Mouse (Mus musculus) intestine, postnatal 0 days (tissue): ENCODE measurements around the gene 1110002E22Rik. TPM values are rescaled to one million over a fixed set of nuclear protein-coding genes. Genes with fewer than 3 reads are reported as not detected.
A peak's percentile ranks its signal among the peaks of the same experiment; 100 is the strongest.

Source experiments
- ATAC-seq: fragments of 200-750 bp; cut with Nextera tagmentation; 2 replicates; pipeline ENCODE4 v1.8.0; 2017; ENCODE audit warnings: mild to moderate bottlenecking, moderate TSS enrichment, moderate library complexity
- H3K27ac ChIP-seq: fragments of 300-500 bp; sonication (generic); 2 replicates; pipeline ENCODE4 v1.5.1; 2014; ENCODE audit warnings: mild to moderate bottlenecking, low read depth, low read length, moderate library complexity
- H3K27me3 ChIP-seq: fragments of 300-500 bp; sonication (generic); replicated peaks from 2 replicates; pipeline ENCODE4 v1.6.1; 2014; ENCODE audit warnings: low read length, mixed read lengths; ENCODE audit not compliant: control insufficient read depth, insufficient read depth
- H3K36me3 ChIP-seq: fragments of 300-500 bp; sonication (generic); 2 replicates; pipeline ENCODE4 v1.6.1; 2014; ENCODE audit warnings: mild to moderate bottlenecking, moderate library complexity; ENCODE audit not compliant: control insufficient read depth, insufficient read depth
- H3K4me1 ChIP-seq: fragments of 300-500 bp; sonication (generic); replicated peaks from 2 replicates; pipeline ENCODE4 v1.6.1; 2014; ENCODE audit warnings: antibody characterized with exemption, low read length, mixed read lengths; ENCODE audit not compliant: control insufficient read depth, insufficient read depth
- H3K4me2 ChIP-seq: fragments of 300-500 bp; sonication (generic); replicated peaks from 2 replicates; pipeline ENCODE4 v1.6.1; 2014; ENCODE audit warnings: low read depth, mild to moderate bottlenecking, moderate library complexity
- H3K4me3 ChIP-seq: fragments of 300-500 bp; sonication (generic); 2 replicates; pipeline ENCODE4 v1.5.1; 2014; ENCODE audit warnings: low read depth, low read length
- H3K9ac ChIP-seq: fragments of 300-500 bp; sonication (generic); 2 replicates; pipeline ENCODE4 v1.6.1; 2014; ENCODE audit warnings: mild to moderate bottlenecking, low read depth, low read length
- H3K9me3 ChIP-seq: fragments of 300-500 bp; sonication (generic); 2 replicates; pipeline ENCODE4 v1.6.1; 2016; ENCODE audit warnings: mixed run types; ENCODE audit not compliant: control insufficient read depth
- CTCF ChIP-seq: sonication (generic); IDR thresholded peaks from 2 replicates; pipeline ENCODE4 v1.5.1; 2016; ENCODE audit warnings: low read depth, mild to moderate bottlenecking, control low read depth, antibody characterized with exemption, moderate library complexity
- WGBS: fragments of 180-500 bp; shearing (Covaris S2); extraction: QIAGEN DNeasy Blood & Tissue Kit; methylation state at CpG from one replicate; pipeline ENCODE4 v1.1.7; 2014; 5-methylcytosine and 5-hydroxymethylcytosine counted together
- polyA plus RNA-seq: library from polyadenylated mRNA; unstranded; fragments of >200 nt; fragmentation: Nextera tagmentation; extraction: Ambion mirVana; gene quantifications from 2 replicates; pipeline ENCODE4 v1.2.1, GENCODE M21; 2015

The 1110002E22Rik gene
- polyA plus RNA-seq, 1 experiment from 2014 or later = 0.07 TPM

DNA sequence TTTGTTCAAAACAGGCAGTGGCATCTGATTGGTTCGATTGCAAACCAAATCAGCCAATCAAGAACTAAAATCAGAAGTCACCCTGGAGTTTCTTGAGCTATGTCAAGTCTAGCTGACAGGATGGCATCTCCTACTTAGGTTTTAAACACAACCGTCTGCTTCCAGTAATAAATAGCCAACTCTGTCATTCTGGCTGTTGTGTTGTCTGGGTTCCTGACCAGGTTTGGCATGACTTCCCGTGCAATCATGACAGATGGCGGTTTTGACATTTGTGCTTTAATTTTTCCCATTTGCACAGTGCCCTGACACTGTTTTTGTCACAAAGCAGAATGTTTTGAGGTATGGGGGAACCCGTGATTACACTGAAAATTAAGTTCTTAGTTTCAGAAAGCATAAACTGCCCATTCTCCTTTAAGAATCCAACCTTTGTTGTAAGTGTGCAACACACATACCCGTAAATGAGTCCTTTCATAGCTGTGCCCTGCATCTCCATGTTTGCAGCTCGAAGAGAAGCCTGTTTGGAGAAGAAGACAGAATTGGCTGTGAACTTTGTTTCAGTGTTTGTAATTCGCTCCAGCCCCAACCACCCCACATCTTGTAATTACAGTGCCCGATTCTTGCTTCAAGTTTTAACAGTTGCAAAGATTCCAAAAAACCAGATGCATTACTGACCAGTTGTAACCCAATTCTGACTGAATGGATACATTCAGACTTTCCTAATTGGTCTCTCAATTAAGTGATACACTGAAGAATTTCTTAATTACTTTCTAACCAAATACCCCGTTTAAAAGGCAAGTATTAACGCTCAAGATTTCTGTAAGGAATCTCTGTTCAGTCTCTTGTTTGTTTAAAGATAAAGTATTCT is 12.9 kb downstream of the 1110002E22Rik start:
- 76% methylated on average over 11 of the region's 11 CpGs for WGBS
- no peak for ATAC-seq
- H3K4me2 ChIP-seq = no peak overlapping the region
- H3K4me3 ChIP-seq = no peak overlapping the region
- H3K36me3 ChIP-seq = no peaks in the 10 kb centered on the region
- no peak overlapping the region for H3K9ac ChIP-seq
- no peaks in the 10 kb centered on the region for H3K4me1 ChIP-seq
- H3K27ac ChIP-seq = no peak overlapping the region
- no peaks in the 10 kb centered on the region for H3K9me3 ChIP-seq
- H3K27me3 ChIP-seq = no peaks in the 10 kb centered on the region
- TF ChIP-seq CTCF = no peak

DNA sequence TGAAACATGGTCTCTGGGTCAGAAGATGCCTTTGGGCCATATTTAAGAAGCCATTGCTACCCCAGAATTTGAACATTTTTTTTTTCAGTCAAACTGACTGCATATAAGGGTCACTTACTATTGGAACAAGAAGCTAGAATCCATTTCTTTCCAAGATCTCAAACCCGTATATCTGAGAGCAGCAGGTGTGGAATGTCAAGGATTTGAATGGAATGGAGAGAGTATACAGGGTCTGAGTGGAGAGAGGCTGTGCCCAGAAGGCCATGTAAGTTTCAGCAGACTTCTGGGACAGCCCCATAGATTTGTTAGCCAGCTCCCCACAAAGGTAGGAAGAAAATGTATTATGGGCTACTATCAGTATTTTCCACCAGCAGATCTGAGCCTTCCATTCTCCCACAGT is 13.8 kb downstream of the 1110002E22Rik start:
- Histone ChIP-seq H3K27ac (no peak overlapping the region), H3K4me2 (no peak overlapping the region), H3K9me3 (no peaks in the 10 kb centered on the region), H3K9ac (no peak overlapping the region), H3K36me3 (no peaks in the 10 kb centered on the region), H3K27me3 (no peaks in the 10 kb centered on the region), H3K4me1 (no peaks in the 10 kb centered on the region), H3K4me3 (no peak overlapping the region)
- ATAC-seq = no peak
- 62% methylated on average over 1 of the region's 1 CpGs for WGBS
- no peak for TF ChIP-seq CTCF

DNA sequence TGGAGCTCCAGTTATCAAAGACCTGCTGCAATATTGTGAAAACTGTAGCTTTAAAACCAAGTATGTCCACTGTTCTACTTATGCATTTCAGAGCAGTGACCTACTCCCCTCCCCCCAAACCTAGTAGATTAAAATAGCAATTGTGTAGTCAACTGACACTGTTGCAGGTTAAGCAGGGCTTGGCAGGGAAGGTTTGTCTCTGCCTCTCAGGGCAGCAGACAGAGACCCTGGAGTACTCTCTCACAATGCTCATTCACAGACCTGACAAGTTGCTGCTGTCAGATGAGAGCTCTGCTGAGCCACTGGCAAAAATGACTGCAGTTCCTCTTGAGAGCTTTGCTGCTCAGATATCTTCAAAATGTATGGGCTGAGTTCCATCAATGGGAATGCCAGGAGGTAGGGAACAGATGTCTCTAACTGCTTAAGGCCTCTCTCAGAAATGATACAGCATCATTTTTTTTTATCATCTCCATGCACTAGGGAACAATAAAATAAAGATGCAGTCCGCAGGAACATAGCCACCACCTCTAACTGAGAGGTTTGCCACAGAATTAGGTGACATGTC is 18.3 kb downstream of the 1110002E22Rik start:
- Histone ChIP-seq H3K9me3 (no peaks in the 10 kb centered on the region), H3K36me3 (no peaks in the 10 kb centered on the region), H3K27ac (no peak overlapping the region), H3K4me3 (no peak overlapping the region), H3K27me3 (no peaks in the 10 kb centered on the region), H3K4me1 (no peaks in the 10 kb centered on the region), H3K9ac (no peak overlapping the region), H3K4me2 (no peak overlapping the region)
- 88% methylated on average over 1 of the region's 1 CpGs for WGBS
- no peak for TF ChIP-seq CTCF
- no peak for ATAC-seq

DNA sequence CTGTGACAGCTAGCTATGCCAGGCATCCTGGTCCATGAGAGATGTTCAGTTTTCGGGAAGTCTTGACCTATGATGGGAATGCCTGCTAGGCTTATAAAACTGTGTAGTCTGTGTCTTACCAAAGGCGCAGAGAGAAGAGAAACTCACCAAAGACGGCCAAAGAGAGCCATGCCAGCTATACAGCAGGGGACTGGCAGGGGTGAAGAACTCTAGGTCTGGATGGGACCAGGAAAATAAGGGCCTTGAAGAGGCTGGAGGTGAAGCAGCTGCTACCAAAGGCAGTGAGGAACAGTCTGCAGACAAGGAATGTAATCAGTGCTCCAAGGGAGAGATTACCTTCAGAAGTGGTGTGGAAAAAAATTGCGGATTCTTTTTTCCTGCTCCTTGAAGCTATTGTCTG is 19.0 kb downstream of the 1110002E22Rik start:
- Histone ChIP-seq H3K27ac (no peak overlapping the region), H3K27me3 (no peaks in the 10 kb centered on the region), H3K9me3 (no peaks in the 10 kb centered on the region), H3K4me1 (no peaks in the 10 kb centered on the region), H3K36me3 (no peaks in the 10 kb centered on the region), H3K4me2 (no peak overlapping the region), H3K9ac (no peak overlapping the region), H3K4me3 (no peak overlapping the region)
- TF ChIP-seq CTCF = no peak
- ATAC-seq = no peak
- 86% methylated on average over 4 of the region's 4 CpGs for WGBS

DNA sequence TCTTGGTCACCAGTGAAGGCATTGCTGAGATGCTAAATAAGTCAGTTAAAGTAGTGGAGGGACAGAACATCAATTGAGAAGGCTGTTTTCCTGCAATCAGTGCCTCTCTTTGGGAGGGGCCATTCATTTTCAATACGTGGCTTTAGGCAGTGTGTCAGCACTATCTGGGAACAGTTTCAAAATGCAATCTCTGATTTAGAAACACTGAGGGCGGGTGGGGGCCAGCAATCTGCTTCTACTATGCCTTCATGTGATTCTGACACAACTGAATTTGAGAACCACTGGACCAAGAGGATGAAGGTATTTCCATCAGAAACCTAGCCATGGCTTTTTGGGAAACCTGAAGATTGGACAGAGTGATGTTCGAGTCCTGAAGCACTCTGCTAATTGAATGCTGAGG is 30.4 kb downstream of the 1110002E22Rik start:
- peaks cover 63% of the 10 kb centered on the region for H3K36me3 ChIP-seq
- no peaks in the 10 kb centered on the region for H3K4me1 ChIP-seq
- no peak overlapping the region for H3K4me3 ChIP-seq
- 63% methylated on average over 3 of the region's 3 CpGs for WGBS
- H3K4me2 ChIP-seq = no peak overlapping the region
- ATAC-seq = no peak
- TF ChIP-seq CTCF = no peak
- peak overlapping the region; percentile 1; the same call in 1 of the 2 replicates for H3K27ac ChIP-seq
- H3K9me3 ChIP-seq = no peaks in the 10 kb centered on the region
- no peaks in the 10 kb centered on the region for H3K27me3 ChIP-seq
- no peak overlapping the region for H3K9ac ChIP-seq

DNA sequence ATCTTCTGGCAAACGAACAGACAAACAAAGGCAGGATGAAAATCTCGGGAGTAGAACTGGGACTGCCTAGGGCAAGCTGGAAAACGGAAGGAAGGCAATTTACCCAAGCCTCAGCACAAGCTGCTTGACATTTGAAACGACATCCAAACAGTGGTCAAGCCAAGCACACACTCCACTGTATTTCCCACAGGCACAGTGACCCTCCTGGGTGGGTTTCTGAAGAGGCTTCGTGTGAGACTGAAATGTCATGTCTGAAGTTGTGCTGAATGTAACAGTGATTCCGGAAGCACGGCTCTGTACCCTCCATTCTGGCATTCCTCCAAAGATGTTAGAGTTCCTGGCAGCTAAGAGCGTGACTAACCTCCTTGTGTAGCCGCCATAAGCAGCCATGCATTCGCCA is 30.9 kb downstream of the 1110002E22Rik start:
- Histone ChIP-seq H3K9ac (no peak overlapping the region), H3K4me1 (no peaks in the 10 kb centered on the region), H3K36me3 (peaks cover 63% of the 10 kb centered on the region), H3K4me2 (no peak overlapping the region), H3K27ac (peak overlapping the region; percentile 1; the same call in 1 of the 2 replicates), H3K4me3 (no peak overlapping the region), H3K27me3 (no peaks in the 10 kb centered on the region), H3K9me3 (no peaks in the 10 kb centered on the region)
- no peak for ATAC-seq
- no peak for TF ChIP-seq CTCF
- 66% methylated on average over 10 of the region's 10 CpGs for WGBS
